Mouse (Mus musculus) MEL (cell line): ENCODE measurements around the gene 1700029I15Rik. TPM values are rescaled to one million over a fixed set of nuclear protein-coding genes. Genes with fewer than 3 reads are reported as not detected.

ENCODE experiments used
- DNase-seq: peaks from one replicate; pipeline ENCODE4 v3.0.0; 2011; ENCODE audit warnings: low read depth, low spot score
- H3K27ac ChIP-seq: 2 replicates; pipeline ENCODE4 v1.5.1; 2012; ENCODE audit warnings: low read depth, mild to moderate bottlenecking, control low read depth, low read length, moderate library complexity; ENCODE audit not compliant: control insufficient read depth
- H3K27me3 ChIP-seq, 2 experiments: fragments of 150-350 bp in 1 of 2; sonication (generic) in 1 of 2; 2 replicates each; pipeline ENCODE4 v1.6.1; 2012; ENCODE audit warnings: low read length in 2 of 2, mild to moderate bottlenecking in 2 of 2, improper control_type of control experiment in 1 of 2, moderate library complexity in 1 of 2; ENCODE audit not compliant: insufficient read depth in 2 of 2, control insufficient read depth in 1 of 2
- H3K36me3 ChIP-seq, 2 experiments: 2 replicates each; pipeline ENCODE4 v1.6.1; 2012 to 2014; ENCODE audit warnings: low read length in 2 of 2, improper control_type of control experiment in 1 of 2, inconsistent platforms in 1 of 2, mild to moderate bottlenecking in 1 of 2; ENCODE audit not compliant: insufficient read depth in 2 of 2, control insufficient read depth in 1 of 2
- H3K4me1 ChIP-seq, 2 experiments: fragments of 150-350 bp in 1 of 2; sonication (generic) in 1 of 2; 2 replicates each; pipeline ENCODE4 v1.6.1; 2012; ENCODE audit warnings: low read length in 2 of 2, improper control_type of control experiment in 1 of 2, mild to moderate bottlenecking in 1 of 2; ENCODE audit not compliant: insufficient read depth in 2 of 2, control insufficient read depth in 1 of 2
- H3K4me3 ChIP-seq, 2 experiments: fragments of 150-350 bp in 1 of 2; sonication (generic) in 1 of 2; 2 replicates each; pipeline ENCODE4 v1.5.1; 2012; ENCODE audit warnings: low read depth in 2 of 2, low read length in 2 of 2, mild to moderate bottlenecking in 2 of 2, moderate library complexity in 2 of 2, control low read depth in 1 of 2, improper control_type of control experiment in 1 of 2; ENCODE audit not compliant: control insufficient read depth in 1 of 2, insufficient read depth in 1 of 2
- H3K79me2 ChIP-seq: 2 replicates; pipeline ENCODE4 v1.6.1; 2012; ENCODE audit warnings: mild to moderate bottlenecking, low read length, moderate library complexity; ENCODE audit not compliant: control insufficient read depth, poor library complexity, insufficient read depth
- H3K9ac ChIP-seq: 2 replicates; pipeline ENCODE4 v1.6.1; 2012; ENCODE audit warnings: low read depth, mild to moderate bottlenecking, control low read depth, low read length, moderate library complexity; ENCODE audit not compliant: control insufficient read depth, poor library complexity, severe bottlenecking
- H3K9me3 ChIP-seq: fragments of 150-350 bp; sonication (generic); replicated peaks from 2 replicates; pipeline ENCODE4 v1.6.1; 2012; ENCODE audit warnings: mild to moderate bottlenecking, low read length, improper control_type of control experiment, moderate library complexity; ENCODE audit not compliant: insufficient read depth
- CHD1 ChIP-seq: IDR thresholded peaks from 2 replicates; pipeline ENCODE4 v1.6.1; 2012; ENCODE audit warnings: low read depth, mild to moderate bottlenecking, inconsistent platforms, low read length, improper control_type of control experiment
- CHD2 ChIP-seq: IDR thresholded peaks from 2 replicates; pipeline ENCODE4 v1.6.1; 2011; ENCODE audit warnings: low read length, improper control_type of control experiment
- CTCF ChIP-seq, 3 experiments: IDR thresholded peaks in 2 of 3; conservative IDR thresholded peaks in 1 of 3; 2 replicates each; pipeline ENCODE4 v1.5.1; 2011 to 2012; ENCODE audit warnings: low read length in 3 of 3, low read depth in 2 of 3, mild to moderate bottlenecking in 2 of 3, improper control_type of control experiment in 1 of 3, inconsistent platforms in 1 of 3, mixed read lengths in 1 of 3, moderate library complexity in 1 of 3; ENCODE audit not compliant: control insufficient read depth in 1 of 3, insufficient read depth in 1 of 3, poor library complexity in 1 of 3, severe bottlenecking in 1 of 3
- EP300 ChIP-seq, 2 experiments: IDR thresholded peaks; 2 replicates each; pipeline ENCODE4 v1.6.1; 2011; ENCODE audit warnings: improper control_type of control experiment in 2 of 2, low read length in 2 of 2, low read depth in 1 of 2, mild to moderate bottlenecking in 1 of 2
- ETS1 ChIP-seq: IDR thresholded peaks from 2 replicates; pipeline ENCODE4 v1.6.1; 2012; ENCODE audit warnings: low read depth, mild to moderate bottlenecking, inconsistent platforms, low read length, improper control_type of control experiment, moderate library complexity
- KAT2A ChIP-seq: conservative IDR thresholded peaks from 2 replicates; pipeline ENCODE4 v1.6.1; 2012; ENCODE audit warnings: low read depth, low read length, improper control_type of control experiment, inconsistent platforms
- MAFK ChIP-seq: IDR thresholded peaks from 2 replicates; pipeline ENCODE4 v1.6.1; 2011; ENCODE audit warnings: low read depth, mild to moderate bottlenecking, low read length, improper control_type of control experiment, borderline replicate concordance
- NELFE ChIP-seq: IDR thresholded peaks from 2 replicates; pipeline ENCODE4 v1.6.1; 2011; ENCODE audit warnings: low read depth, low read length, improper control_type of control experiment
- NRF1 ChIP-seq: IDR thresholded peaks from 2 replicates; pipeline ENCODE4 v1.6.1; 2014; ENCODE audit warnings: low read depth, mild to moderate bottlenecking, inconsistent platforms, low read length, improper control_type of control experiment, moderate library complexity; ENCODE audit not compliant: poor library complexity, insufficient read depth, severe bottlenecking
- POLR2A ChIP-seq, 2 experiments: IDR thresholded peaks; 2 replicates each; pipeline ENCODE4 v1.6.1; 2011 to 2012; ENCODE audit warnings: low read length in 2 of 2, mild to moderate bottlenecking in 2 of 2, control low read depth in 1 of 2, improper control_type of control experiment in 1 of 2, low read depth in 1 of 2, moderate library complexity in 1 of 2; ENCODE audit not compliant: control insufficient read depth in 1 of 2, insufficient read depth in 1 of 2, poor library complexity in 1 of 2
- POLR2AphosphoS2 ChIP-seq: IDR thresholded peaks from 2 replicates; pipeline ENCODE4 v1.6.1; 2011; ENCODE audit warnings: low read length, improper control_type of control experiment
- POLR2AphosphoS5 ChIP-seq: IDR thresholded peaks from 2 replicates; pipeline ENCODE4 v1.6.1; 2012; ENCODE audit warnings: low read depth, borderline replicate concordance, mild to moderate bottlenecking, inconsistent platforms, low read length, moderate library complexity, mixed read lengths
- TAL1 ChIP-seq: IDR thresholded peaks from 2 replicates; pipeline ENCODE4 v1.6.1; 2012; ENCODE audit warnings: mild to moderate bottlenecking, inconsistent platforms, low read length, moderate library complexity, mixed read lengths
- TCF12 ChIP-seq: IDR thresholded peaks from 2 replicates; pipeline ENCODE4 v1.6.1; 2014; ENCODE audit warnings: low read depth, mild to moderate bottlenecking, inconsistent platforms, low read length, improper control_type of control experiment, moderate library complexity
- polyA plus RNA-seq, 2 experiments: library from polyadenylated mRNA; stranded (reverse) in 1 of 2; unstranded in 1 of 2; fragments of >175 nt in 1 of 2; fragments of >200 nt in 1 of 2; gene quantifications; 2 replicates each; pipeline versions ENCODE4 v1.2.1 to v1.2.4; 2012; ENCODE audit warnings: low replicate concordance in 2 of 2, low read depth in 1 of 2; ENCODE audit not compliant: insufficient read length in 2 of 2, insufficient read depth in 1 of 2, missing spikeins in 1 of 2
- total RNA-seq: library from RNA; depleted of rRNA; stranded (reverse); fragments of 300-350 nt; gene quantifications from 2 replicates; pipeline ENCODE4 v1.2.3, GENCODE M21; 2012

The 1700029I15Rik gene
- total and polyA plus RNA-seq, 3 experiments: 0.65 to 3.2 TPM; not detected in 1

DNA sequence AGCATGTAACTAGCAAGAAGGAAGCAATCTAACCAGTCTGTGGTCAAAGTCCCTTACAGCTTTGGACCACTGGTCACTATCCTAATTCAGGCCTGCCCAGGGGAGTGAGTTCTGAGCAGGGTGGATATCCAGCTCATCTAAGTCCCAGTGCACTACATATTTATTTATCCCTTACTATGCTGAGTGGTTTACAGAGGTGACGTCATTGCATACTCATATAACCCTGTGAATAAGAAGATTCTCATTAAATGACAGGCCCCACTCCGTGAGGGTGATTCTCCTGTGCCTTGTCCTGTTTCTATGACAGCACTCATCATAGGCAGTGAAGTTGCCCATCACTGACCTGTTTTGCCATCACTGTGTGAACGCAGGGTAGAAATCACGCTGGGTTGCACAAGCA lies 43.0 kb downstream of the 1700029I15Rik start:
- Histone ChIP-seq H3K4me1 (peaks cover 5% of the 10 kb centered on the region in 2 experiments; a peak in 3 of 4 replicates), H3K79me2 (peaks cover 32% of the 10 kb centered on the region), H3K36me3 (peaks cover 5 to 23% of the 10 kb centered on the region in 2 experiments), H3K9ac (no peak overlapping the region), H3K27me3 (no peaks in the 10 kb centered on the region), H3K4me3 (no peak overlapping the region), H3K9me3 (no peaks in the 10 kb centered on the region), H3K27ac (no peak overlapping the region)
- TF ChIP-seq POLR2AphosphoS5 (no peak), TAL1 (no peak)
- no peak for DNase-seq

DNA sequence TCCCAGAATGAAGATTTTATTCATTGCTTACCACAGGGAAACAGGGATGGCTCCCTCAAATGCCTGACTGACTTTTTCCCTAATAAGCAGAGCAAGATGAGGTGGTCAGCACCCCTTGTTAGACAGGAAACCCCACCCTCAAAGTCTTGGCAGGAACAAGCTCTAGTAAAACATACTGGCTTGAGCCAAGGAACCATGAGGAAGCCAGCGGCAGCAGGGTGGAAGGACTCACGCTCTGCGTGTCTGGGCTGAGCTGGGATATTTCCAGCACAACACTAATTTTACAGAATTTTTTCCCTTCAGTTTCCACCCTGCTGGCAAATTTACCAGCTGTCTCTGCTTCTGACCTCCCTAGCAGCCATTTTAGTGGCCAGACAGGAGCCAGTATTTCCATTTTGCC lies 44.1 kb downstream of the 1700029I15Rik start:
- Histone ChIP-seq H3K4me3 (no peak overlapping the region), H3K36me3 (peaks cover 11 to 15% of the 10 kb centered on the region in 2 experiments), H3K9me3 (no peaks in the 10 kb centered on the region), H3K27ac (no peak overlapping the region), H3K79me2 (peaks cover 42% of the 10 kb centered on the region), H3K27me3 (no peaks in the 10 kb centered on the region), H3K9ac (no peak overlapping the region), H3K4me1 (peaks cover 9 to 13% of the 10 kb centered on the region in 2 experiments)
- DNase-seq: no peak
- TF ChIP-seq NRF1: no peak
- no peak for TF ChIP-seq TCF12
- no peak for TF ChIP-seq ETS1
- TF ChIP-seq MAFK: no peak
- no peak for TF ChIP-seq POLR2A (IDR thresholded peaks at IDR 0.05; ENCODE audit: control insufficient read depth in 1 of 2, insufficient read depth in 1 of 2, low read depth in 1 of 2, low read length in 2 of 2, poor library complexity in 1 of 2)
- TF ChIP-seq POLR2AphosphoS2: no peak
- no peak for TF ChIP-seq EP300 (IDR thresholded peaks at IDR 0.05; ENCODE audit: low read depth in 1 of 2, low read length in 2 of 2)

DNA sequence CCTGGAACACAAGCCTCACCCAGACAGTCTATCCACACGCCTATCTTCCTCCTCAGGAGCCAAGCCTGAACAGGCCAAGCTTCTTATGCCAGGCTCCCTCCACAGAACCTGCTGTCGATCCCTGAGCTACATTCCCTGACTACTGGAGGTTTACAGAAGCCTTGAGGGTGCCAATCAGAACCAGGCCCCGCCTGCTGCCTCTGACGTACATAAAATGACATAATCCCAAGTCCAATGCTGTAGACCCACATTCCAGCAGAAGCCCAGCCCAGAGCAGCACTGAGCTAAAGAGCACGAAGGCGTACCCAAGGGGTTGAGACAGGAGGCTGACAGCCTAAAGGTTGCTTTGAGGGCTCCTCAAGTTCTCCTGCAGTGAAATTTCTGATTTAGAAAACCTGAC lies 45.5 kb downstream of the 1700029I15Rik start:
- Histone ChIP-seq H3K79me2 (peaks cover 57% of the 10 kb centered on the region), H3K27ac (no peak overlapping the region), H3K4me3 (no peak overlapping the region), H3K9ac (no peak overlapping the region), H3K9me3 (no peaks in the 10 kb centered on the region), H3K36me3 (peaks cover 10 to 11% of the 10 kb centered on the region in 2 experiments), H3K4me1 (peaks cover 9 to 20% of the 10 kb centered on the region in 2 experiments), H3K27me3 (no peaks in the 10 kb centered on the region)
- DNase-seq: no peak
- TF ChIP-seq NELFE: no peak
- no peak for TF ChIP-seq NRF1
- TF ChIP-seq CHD1: no peak
- TF ChIP-seq KAT2A: no peak
- no peak for TF ChIP-seq POLR2AphosphoS5
- TF ChIP-seq CTCF (IDR thresholded peaks at IDR 0.05 in 2 of 3, conservative IDR thresholded peaks at IDR 0.05 in 1 of 3; ENCODE audit: control insufficient read depth in 1 of 3, insufficient read depth in 1 of 3, low read depth in 2 of 3, low read length in 3 of 3, poor library complexity in 1 of 3, severe bottlenecking in 1 of 3): no peak
- no peak for TF ChIP-seq CHD2
